Mouse (Mus musculus) heart, adult 2 months (tissue): ENCODE data around the gene Myo1d.

ENCODE experiments used
- CTCF ChIP-seq: fragments of 200-600 bp; IDR thresholded peaks from 2 replicates; pipeline ENCODE4 v1.8.1; 2022; ENCODE audit warnings: antibody characterized with exemption, mild to moderate bottlenecking, moderate library complexity
- POLR2A ChIP-seq: fragments of 200-500 bp; IDR thresholded peaks from 2 replicates; pipeline ENCODE4 v1.6.1; 2011; ENCODE audit warnings: mild to moderate bottlenecking, low read depth, low read length, control low read depth; ENCODE audit not compliant: insufficient read depth

DNA sequence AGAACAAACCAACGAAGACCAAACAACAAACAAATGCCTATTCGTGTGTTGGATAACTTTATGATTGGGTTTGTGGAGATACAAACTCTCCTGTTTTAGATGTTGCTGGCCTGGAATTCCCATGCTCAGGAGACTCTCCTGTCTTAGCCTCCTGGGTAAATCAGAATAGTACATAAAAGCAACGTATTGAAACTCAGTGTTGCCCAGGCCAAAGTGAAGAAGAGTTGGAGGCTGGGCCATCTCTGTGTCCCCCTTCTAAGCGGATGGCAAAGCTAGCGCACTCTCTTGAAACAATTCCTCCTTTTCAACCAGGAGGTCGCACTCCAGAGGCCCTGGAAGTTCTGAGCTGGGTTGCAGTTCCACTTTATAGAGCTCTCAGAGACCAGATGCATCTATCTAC, 276.5 kb downstream of the Myo1d start:
- TF ChIP-seq POLR2A (no peak), CTCF (no peak)
